Mouse (Mus musculus) heart, embryonic 11.5 days (tissue): ENCODE results near the gene Serpina9. TPM values are rescaled to one million over a fixed set of nuclear protein-coding genes. Genes with fewer than 3 reads are reported as not detected.

Experiments
- ATAC-seq: fragments of 200-750 bp; cut with Nextera tagmentation; replicated peaks from 2 replicates; pipeline ENCODE4 v1.8.0; 2017; ENCODE audit warnings: moderate library complexity; ENCODE audit not compliant: insufficient number of reproducible peaks, low FRiP score, low TSS enrichment
- H3K27ac ChIP-seq: fragments of 300-500 bp; sonication (generic); 2 replicates; pipeline ENCODE4 v1.5.1; 2014; ENCODE audit warnings: mild to moderate bottlenecking, low read depth, low read length
- H3K27me3 ChIP-seq: fragments of 300-500 bp; sonication (generic); 2 replicates; pipeline ENCODE4 v1.6.1; 2014; ENCODE audit warnings: mild to moderate bottlenecking, low read length, mixed read lengths; ENCODE audit not compliant: control insufficient read depth, insufficient read depth
- H3K36me3 ChIP-seq: fragments of 300-500 bp; sonication (generic); 2 replicates; pipeline ENCODE4 v1.6.1; 2014; ENCODE audit warnings: mild to moderate bottlenecking, low read length, moderate library complexity, mixed read lengths; ENCODE audit not compliant: control insufficient read depth, insufficient read depth
- H3K4me1 ChIP-seq: fragments of 300-500 bp; sonication (generic); 2 replicates; pipeline ENCODE4 v1.6.1; 2014; ENCODE audit warnings: low read length; ENCODE audit not compliant: control insufficient read depth, insufficient read depth
- H3K4me2 ChIP-seq: fragments of 300-500 bp; sonication (generic); 2 replicates; pipeline ENCODE4 v1.6.1; 2014; ENCODE audit warnings: mild to moderate bottlenecking, moderate library complexity
- H3K4me3 ChIP-seq: fragments of 300-500 bp; sonication (generic); 2 replicates; pipeline ENCODE4 v1.5.1; 2014; ENCODE audit warnings: low read depth, low read length
- H3K9ac ChIP-seq: fragments of 300-500 bp; sonication (generic); 2 replicates; pipeline ENCODE4 v1.6.1; 2014; ENCODE audit warnings: mild to moderate bottlenecking, low read depth, low read length, moderate library complexity
- H3K9me3 ChIP-seq: fragments of 300-500 bp; sonication (generic); replicated peaks from 2 replicates; pipeline ENCODE4 v1.6.1; 2016; ENCODE audit warnings: low read length; ENCODE audit not compliant: control insufficient read depth
- WGBS: fragments of 180-500 bp; shearing (Covaris S2); extraction: QIAGEN DNeasy Blood & Tissue Kit; methylation state at CpG from one replicate; pipeline ENCODE4 v1.1.7; 2014; ENCODE audit not compliant: insufficient replicate concordance; 5-methylcytosine and 5-hydroxymethylcytosine counted together
- polyA plus RNA-seq: library from polyadenylated mRNA; unstranded; fragments of >200 nt; fragmentation: Nextera tagmentation; extraction: Ambion mirVana; gene quantifications from 2 replicates; pipeline ENCODE4 v1.2.1, GENCODE M21; 2014

Serpina9 gene
- polyA plus RNA-seq, 1 experiment from 2014 or later, result 0.04 TPM

DNA sequence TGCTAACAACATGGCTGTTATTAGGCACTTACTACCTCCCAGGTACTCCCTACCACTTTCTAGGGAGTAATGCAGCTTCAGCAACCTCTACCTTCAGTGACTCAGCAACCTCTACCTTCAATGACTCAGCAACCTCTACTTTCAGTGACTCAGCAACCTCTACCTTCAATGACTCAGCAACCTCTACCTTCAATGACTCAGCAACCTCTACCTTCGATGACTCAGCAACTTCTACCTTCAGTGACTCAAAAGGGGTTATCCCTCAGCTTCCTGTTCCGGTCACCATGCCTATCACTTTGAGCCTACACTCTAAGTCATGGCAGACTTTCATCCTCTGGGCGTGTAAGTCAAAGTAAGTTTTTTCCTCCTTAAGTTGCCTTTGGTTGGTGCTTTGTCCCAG, 13.0 kb downstream of the Serpina9 start:
- H3K4me3 ChIP-seq, result no peak overlapping the region
- no peak overlapping the region for H3K4me2 ChIP-seq
- peaks cover 2% of the 10 kb centered on the region; the same call in 1 of the 2 replicates for H3K4me1 ChIP-seq
- H3K36me3 ChIP-seq, result no peaks in the 10 kb centered on the region
- ATAC-seq, result no peak
- no peak overlapping the region for H3K27ac ChIP-seq
- no peaks in the 10 kb centered on the region for H3K9me3 ChIP-seq
- peaks cover 3% of the 10 kb centered on the region; the same call in 1 of the 2 replicates for H3K27me3 ChIP-seq
- no peak overlapping the region for H3K9ac ChIP-seq
- WGBS, result 89% methylated on average over 3 of the region's 3 CpGs

DNA sequence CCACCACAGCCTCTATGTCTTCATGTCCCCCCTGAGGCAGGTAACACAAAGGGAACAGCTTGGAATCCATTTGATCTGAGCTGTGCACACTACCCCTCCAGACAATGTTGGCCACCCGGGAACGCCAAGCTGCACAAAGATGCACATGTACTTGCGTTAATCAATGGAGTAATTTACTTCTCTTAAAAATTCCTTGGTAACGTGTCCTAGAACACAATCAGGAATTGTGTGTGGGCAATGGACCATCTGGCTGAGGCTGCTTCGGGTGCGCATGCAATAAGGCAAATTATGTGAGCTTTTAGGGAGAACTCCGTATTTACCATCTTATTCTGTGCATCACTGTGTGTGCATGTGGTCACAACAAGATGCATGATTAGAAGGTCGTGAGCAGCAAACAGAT, 13.9 kb downstream of the Serpina9 start:
- ATAC-seq, result no peak
- peaks cover 3% of the 10 kb centered on the region for H3K27me3 ChIP-seq
- WGBS, result 90% methylated on average over 8 of the region's 8 CpGs

DNA sequence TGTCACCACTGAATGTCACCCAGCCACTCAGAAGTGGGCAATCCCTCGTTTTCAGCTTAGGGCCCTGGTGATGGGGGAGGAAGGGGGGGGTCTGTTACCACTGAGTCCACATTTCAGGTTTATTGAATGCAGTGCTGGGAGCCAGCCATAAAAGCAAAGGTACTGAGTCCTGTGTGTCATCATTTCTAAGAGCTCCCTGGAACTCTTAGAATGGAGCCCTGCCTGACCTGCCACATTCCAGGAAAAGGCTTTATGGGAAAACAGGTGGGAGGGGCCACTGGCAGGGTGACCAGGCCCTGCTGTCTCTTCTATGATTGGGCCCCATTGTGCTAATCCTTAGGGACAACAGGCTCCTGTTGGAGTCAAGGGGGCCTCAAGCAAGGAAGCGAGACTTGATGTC, 17.0 kb downstream of the Serpina9 start:
- no peak for ATAC-seq
- H3K4me1 ChIP-seq, result no peaks in the 10 kb centered on the region
- WGBS, result 61% methylated on average over 2 of the region's 2 CpGs
- no peaks in the 10 kb centered on the region for H3K36me3 ChIP-seq
- H3K9ac ChIP-seq, result no peak overlapping the region
- no peak overlapping the region for H3K4me2 ChIP-seq
- H3K4me3 ChIP-seq, result no peak overlapping the region
- H3K27ac ChIP-seq, result no peak overlapping the region
- H3K27me3 ChIP-seq, result peaks cover 13% of the 10 kb centered on the region
- no peaks in the 10 kb centered on the region for H3K9me3 ChIP-seq

More for the DNA sequence above, 13.9 kb downstream of the Serpina9 start:
- Histone ChIP-seq H3K4me1 (peaks cover 2% of the 10 kb centered on the region; the same call in 1 of the 2 replicates), H3K4me3 (no peak overlapping the region), H3K36me3 (no peaks in the 10 kb centered on the region), H3K27ac (no peak overlapping the region), H3K4me2 (no peak overlapping the region), H3K9ac (no peak overlapping the region), H3K9me3 (no peaks in the 10 kb centered on the region)

DNA sequence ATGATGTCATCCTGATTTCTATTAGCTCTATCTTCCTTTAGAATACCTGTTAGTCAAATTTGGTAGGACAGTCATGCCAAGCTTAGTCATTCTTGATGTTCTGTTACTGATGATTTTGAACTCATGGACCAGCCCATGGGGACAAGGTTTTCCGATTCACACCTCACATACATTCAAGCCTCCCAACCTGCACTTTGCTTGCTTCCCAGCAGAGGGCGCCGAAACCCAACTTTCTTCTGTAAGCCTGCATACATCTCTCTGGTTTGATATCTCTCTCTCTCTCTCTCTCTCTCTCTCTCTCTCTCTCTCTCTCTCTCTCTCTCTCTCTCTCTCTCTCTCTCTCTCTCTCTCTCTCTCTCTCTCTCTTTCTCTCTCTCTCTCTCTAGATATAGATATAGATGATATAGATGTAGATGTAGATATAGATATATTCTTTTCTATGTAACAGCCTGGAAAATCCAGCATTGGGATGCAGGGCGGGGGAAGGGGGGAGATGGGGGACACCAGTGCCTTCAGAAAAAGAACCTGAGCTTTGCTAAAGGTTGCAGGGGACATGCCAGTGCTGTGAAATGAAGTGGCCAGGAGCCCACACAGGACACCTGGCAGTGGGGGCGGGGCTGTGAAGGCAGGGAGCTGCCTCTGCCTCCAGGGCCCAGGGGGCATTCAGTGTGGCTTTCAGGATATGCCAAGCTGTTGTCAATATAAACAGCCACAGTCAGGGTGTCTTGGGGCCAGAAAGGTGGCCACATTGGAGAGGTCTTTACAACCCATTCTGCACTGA, 18.1 kb downstream of the Serpina9 start:
- WGBS, result 39% methylated on average over 5 of the region's 5 CpGs
- Histone ChIP-seq H3K4me2 (no peak overlapping the region), H3K9ac (no peak overlapping the region), H3K4me1 (no peaks in the 10 kb centered on the region), H3K36me3 (no peaks in the 10 kb centered on the region), H3K9me3 (no peaks in the 10 kb centered on the region), H3K27me3 (peaks cover 13% of the 10 kb centered on the region), H3K27ac (no peak overlapping the region), H3K4me3 (no peak overlapping the region)
- ATAC-seq, result no peak

DNA sequence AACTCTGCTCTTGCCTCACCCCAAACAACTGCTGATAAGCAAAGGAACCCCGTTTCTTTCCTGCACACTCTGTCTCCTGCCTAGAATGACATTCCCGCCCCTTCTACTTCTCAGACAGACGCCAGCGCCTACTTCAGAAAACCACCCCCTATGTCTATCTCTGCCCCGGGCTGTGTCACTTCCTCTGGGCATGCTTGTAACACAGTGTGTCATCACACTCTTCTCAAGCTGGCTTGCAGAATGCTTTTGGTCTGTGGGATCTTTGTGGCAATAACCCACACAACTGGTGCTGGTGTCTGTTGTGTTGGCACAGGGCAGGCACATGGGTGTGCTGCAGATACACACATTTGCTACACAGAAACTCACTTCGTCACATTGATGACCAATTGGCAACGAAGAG, 20.6 kb downstream of the Serpina9 start:
- WGBS, result 57% methylated on average over 7 of the region's 7 CpGs
- Histone ChIP-seq H3K4me2 (no peak overlapping the region), H3K4me3 (no peak overlapping the region), H3K4me1 (no peaks in the 10 kb centered on the region), H3K9me3 (no peaks in the 10 kb centered on the region), H3K27me3 (peaks cover 15% of the 10 kb centered on the region), H3K9ac (no peak overlapping the region), H3K36me3 (no peaks in the 10 kb centered on the region), H3K27ac (no peak overlapping the region)
- 0 out of 2 replicates have a peak, but pooled peaks have one; percentile 20 for ATAC-seq

DNA sequence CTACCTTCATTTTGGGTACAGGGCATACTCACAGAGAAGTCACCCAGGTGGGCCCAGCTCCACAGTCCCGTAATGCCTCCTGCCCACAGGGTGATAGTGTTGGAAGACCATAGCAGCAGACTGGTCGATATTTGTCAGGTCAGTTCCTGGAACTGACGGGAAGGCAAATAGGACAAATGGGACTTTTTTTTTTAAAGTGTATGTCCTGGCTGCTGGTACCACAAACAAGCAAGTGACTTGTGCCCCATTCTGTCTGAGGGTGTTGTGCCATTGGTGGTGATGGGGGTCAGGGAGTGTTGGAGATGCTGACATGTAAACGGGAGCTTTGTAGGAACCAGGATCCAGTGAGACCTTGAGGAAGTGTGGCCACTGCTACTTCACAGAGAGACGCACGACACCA, 23.7 kb downstream of the Serpina9 start, which contains the start of gene Serpina11:
Gene Serpina11 (minus strand): TSS at position 101 of the 400 bp plus-strand sequence.
- H3K27ac ChIP-seq, result no peak within 1 kb of the TSS
- 73% methylated on average over 6 of the region's 6 CpGs for WGBS
- no peak for ATAC-seq

DNA sequence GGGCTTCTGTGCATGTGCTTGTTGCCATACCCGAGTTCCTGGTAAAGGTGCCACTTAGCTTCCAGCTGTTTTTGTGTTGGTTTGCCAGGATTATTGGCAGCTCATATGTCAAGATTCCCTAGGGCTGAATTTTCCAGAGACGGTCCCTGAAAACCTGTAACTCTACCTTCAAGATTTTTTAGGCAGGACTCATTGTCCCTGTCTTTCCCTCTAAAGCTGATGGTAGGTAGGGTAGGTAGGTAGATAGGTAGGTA, 24.1 kb downstream of the Serpina9 start:
- H3K36me3 ChIP-seq, result no peaks in the 10 kb centered on the region
- no peaks in the 10 kb centered on the region for H3K9me3 ChIP-seq
- ATAC-seq, result no peak
- H3K27me3 ChIP-seq, result peaks cover 11% of the 10 kb centered on the region
- H3K9ac ChIP-seq, result no peak overlapping the region
- H3K27ac ChIP-seq, result no peak overlapping the region
- H3K4me2 ChIP-seq, result no peak overlapping the region
- H3K4me1 ChIP-seq, result no peaks in the 10 kb centered on the region
- H3K4me3 ChIP-seq, result no peak overlapping the region
- 63% methylated on average over 2 of the region's 2 CpGs for WGBS

More for the DNA sequence above, 23.7 kb downstream of the Serpina9 start, which contains the start of gene Serpina11:
- no peak within 1 kb of the TSS for H3K4me3 ChIP-seq
- no peak within 1 kb of the TSS for H3K4me2 ChIP-seq
- no peaks in the 10 kb centered on the region for H3K4me1 ChIP-seq
- H3K9me3 ChIP-seq, result no peaks in the 10 kb centered on the region
- H3K27me3 ChIP-seq, result peaks cover 13% of the 10 kb centered on the region
- H3K36me3 ChIP-seq, result no peaks in the 10 kb centered on the region
- no peak within 1 kb of the TSS for H3K9ac ChIP-seq

DNA sequence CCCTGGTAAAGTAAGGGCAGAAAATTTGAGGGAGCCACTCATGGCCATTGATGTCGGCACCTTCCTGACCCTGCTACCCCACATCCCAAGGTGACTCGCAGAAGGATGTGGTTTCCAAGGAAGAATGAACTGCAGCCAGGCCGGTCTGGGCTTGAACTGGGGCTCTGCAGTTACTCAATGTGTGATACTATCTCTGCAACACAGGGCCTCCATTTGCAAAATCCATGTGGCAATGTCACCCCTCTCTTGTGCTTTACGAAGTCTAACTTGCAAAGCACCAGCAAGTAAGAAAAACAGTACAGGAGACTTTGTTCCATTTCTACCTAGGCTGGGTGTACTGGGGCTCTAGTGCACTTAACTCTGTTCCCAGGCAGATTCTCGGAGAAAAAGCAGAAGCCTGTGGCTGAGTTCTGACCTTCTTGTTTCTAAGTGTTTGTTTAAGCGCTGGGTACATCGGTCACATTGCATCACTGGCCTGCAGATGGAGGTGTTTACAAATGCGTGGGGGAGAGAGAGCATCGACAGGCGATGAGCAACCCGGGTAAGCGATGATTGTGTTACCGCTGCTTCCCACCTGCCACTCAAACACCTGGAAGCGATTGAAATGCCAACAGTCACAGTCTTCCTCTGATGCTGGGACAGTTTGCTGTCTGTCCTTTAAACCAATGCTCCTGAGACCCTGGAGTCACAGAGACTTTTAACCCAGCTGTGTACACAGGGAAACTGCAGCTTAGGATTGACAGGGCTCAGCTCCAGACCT, 24.6 kb downstream of the Serpina9 start:
- WGBS, result 50% methylated on average over 14 of the region's 14 CpGs

More for the DNA sequence above, 24.6 kb downstream of the Serpina9 start:
- Histone ChIP-seq H3K36me3 (no peaks in the 10 kb centered on the region), H3K27ac (no peak overlapping the region), H3K9ac (no peak overlapping the region), H3K4me3 (no peak overlapping the region), H3K9me3 (no peaks in the 10 kb centered on the region), H3K4me2 (no peak overlapping the region), H3K27me3 (peaks cover 10% of the 10 kb centered on the region; the same call in 1 of the 2 replicates), H3K4me1 (no peaks in the 10 kb centered on the region)
- ATAC-seq, result no peak
